Mouse (Mus musculus): Measurements from ENCODE around the gene Fgfr2. TPM values are rescaled to one million over a fixed set of nuclear protein-coding genes. Genes with fewer than 3 reads are reported as not detected.

The Fgfr2 gene
- polyA plus RNA-seq, 1 experiment from 2014 or later = 20.3 TPM

GRCm38 (mm10) chr7:130862501-130862900 lies 2260.6 kb downstream of the Fgfr2 start:
- Histone ChIP-seq H3K4me3 (ENCODE audit: low read length) (no peak overlapping the region), H3K27ac (ENCODE audit: low read length) (no peak overlapping the region), H3K27me3 (ENCODE audit: control insufficient read depth, insufficient read depth, low read length) (no peaks in the 10 kb centered on the region), H3K9ac (ENCODE audit: low read length) (no peak overlapping the region), H3K4me2 (ENCODE audit: low read depth, low read length) (no peak overlapping the region), H3K36me3 (ENCODE audit: control insufficient read depth, insufficient read depth) (no peaks in the 10 kb centered on the region), H3K9me3 (replicated peaks; ENCODE audit: control insufficient read depth, low read length) (no peaks in the 10 kb centered on the region), H3K4me1 (ENCODE audit: control insufficient read depth, insufficient read depth, low read length) (peaks cover 21% of the 10 kb centered on the region)
- ATAC-seq (replicated peaks; ENCODE audit: extremely low read depth, insufficient read depth, low FRiP score) = no peak
- WGBS = 60% methylated on average over 1 of the region's 1 CpGs

GRCm38 (mm10) chr7:130860721-130861142 lies 2262.4 kb downstream of the Fgfr2 start:
- no peak overlapping the region for H3K4me2 ChIP-seq (ENCODE audit: low read depth, low read length)
- peak overlapping the region; percentile 23; the same call in 1 of the 2 replicates for H3K27ac ChIP-seq (ENCODE audit: low read length)
- ATAC-seq (replicated peaks; ENCODE audit: extremely low read depth, insufficient read depth, low FRiP score) = no peak
- no peaks in the 10 kb centered on the region for H3K36me3 ChIP-seq (ENCODE audit: control insufficient read depth, insufficient read depth)
- peaks cover 17% of the 10 kb centered on the region for H3K4me1 ChIP-seq (ENCODE audit: control insufficient read depth, insufficient read depth, low read length)
- H3K9me3 ChIP-seq (replicated peaks; ENCODE audit: control insufficient read depth, low read length) = no peaks in the 10 kb centered on the region
- no peak overlapping the region for H3K4me3 ChIP-seq (ENCODE audit: low read length)
- WGBS = 43% methylated on average over 11 of the region's 11 CpGs
- no peaks in the 10 kb centered on the region for H3K27me3 ChIP-seq (ENCODE audit: control insufficient read depth, insufficient read depth, low read length)
- H3K9ac ChIP-seq (ENCODE audit: low read length) = no peak overlapping the region

- Histone ChIP-seq H3K9me3 (replicated peaks; ENCODE audit: control insufficient read depth, low read length) (no peaks in the 10 kb centered on the region), H3K9ac (ENCODE audit: low read length) (no peak overlapping the region), H3K4me3 (ENCODE audit: low read length) (no peak overlapping the region), H3K36me3 (ENCODE audit: control insufficient read depth, insufficient read depth) (no peaks in the 10 kb centered on the region), H3K27ac (ENCODE audit: low read length) (no peak overlapping the region), H3K4me1 (ENCODE audit: control insufficient read depth, insufficient read depth, low read length) (peaks cover 13% of the 10 kb centered on the region), H3K4me2 (ENCODE audit: low read depth, low read length) (no peak overlapping the region), H3K27me3 (ENCODE audit: control insufficient read depth, insufficient read depth, low read length) (no peaks in the 10 kb centered on the region)
- 58% methylated on average over 4 of the region's 5 CpGs for WGBS
- no peak for ATAC-seq (replicated peaks; ENCODE audit: extremely low read depth, insufficient read depth, low FRiP score)
These were observed 2263.2 kb downstream of the Fgfr2 start for GRCm38 (mm10) chr7:130859926-130860325.

- Histone ChIP-seq H3K4me1 (ENCODE audit: control insufficient read depth, insufficient read depth, low read length) (peaks cover 15% of the 10 kb centered on the region; the same call in 1 of the 2 replicates), H3K4me3 (ENCODE audit: low read length) (no peak overlapping the region), H3K4me2 (ENCODE audit: low read depth, low read length) (no peak overlapping the region), H3K9me3 (replicated peaks; ENCODE audit: control insufficient read depth, low read length) (no peaks in the 10 kb centered on the region), H3K27ac (ENCODE audit: low read length) (no peak overlapping the region), H3K27me3 (ENCODE audit: control insufficient read depth, insufficient read depth, low read length) (no peaks in the 10 kb centered on the region), H3K36me3 (ENCODE audit: control insufficient read depth, insufficient read depth) (no peaks in the 10 kb centered on the region), H3K9ac (ENCODE audit: low read length) (no peak overlapping the region)
- no peak for ATAC-seq (replicated peaks; ENCODE audit: extremely low read depth, insufficient read depth, low FRiP score)
- WGBS = 67% methylated on average over 6 of the region's 6 CpGs
These were observed 2265.2 kb downstream of the Fgfr2 start for GRCm38 (mm10) chr7:130857973-130858372.

- no peaks in the 10 kb centered on the region for H3K36me3 ChIP-seq (ENCODE audit: control insufficient read depth, insufficient read depth)
- H3K9me3 ChIP-seq (replicated peaks; ENCODE audit: control insufficient read depth, low read length) = no peaks in the 10 kb centered on the region
- no peak overlapping the region for H3K27ac ChIP-seq (ENCODE audit: low read length)
- no peak for ATAC-seq (replicated peaks; ENCODE audit: extremely low read depth, insufficient read depth, low FRiP score)
- no peak overlapping the region for H3K4me3 ChIP-seq (ENCODE audit: low read length)
- H3K27me3 ChIP-seq (ENCODE audit: control insufficient read depth, insufficient read depth, low read length) = no peaks in the 10 kb centered on the region
- WGBS = 47% methylated on average over 3 of the region's 3 CpGs
- H3K9ac ChIP-seq (ENCODE audit: low read length) = no peak overlapping the region
- no peak overlapping the region for H3K4me2 ChIP-seq (ENCODE audit: low read depth, low read length)
- H3K4me1 ChIP-seq (ENCODE audit: control insufficient read depth, insufficient read depth, low read length) = peaks cover 17% of the 10 kb centered on the region
These were observed 2267.5 kb downstream of the Fgfr2 start for GRCm38 (mm10) chr7:130855681-130856080.

GRCm38 (mm10) chr7:130854684-130855292 lies 2268.4 kb downstream of the Fgfr2 start:
- 74% methylated on average over 4 of the region's 4 CpGs for WGBS
- Histone ChIP-seq H3K27ac (ENCODE audit: low read length) (no peak overlapping the region), H3K4me2 (ENCODE audit: low read depth, low read length) (no peak overlapping the region)

GRCm38 (mm10) chr7:130847164-130847718 lies 2275.9 kb downstream of the Fgfr2 start:
- H3K4me1 ChIP-seq (ENCODE audit: control insufficient read depth, insufficient read depth, low read length) = no peaks in the 10 kb centered on the region
- no peaks in the 10 kb centered on the region for H3K36me3 ChIP-seq (ENCODE audit: control insufficient read depth, insufficient read depth)
- H3K4me2 ChIP-seq (ENCODE audit: low read depth, low read length) = no peak overlapping the region
- H3K9ac ChIP-seq (ENCODE audit: low read length) = no peak overlapping the region
- ATAC-seq (replicated peaks; ENCODE audit: extremely low read depth, insufficient read depth, low FRiP score) = no peak
- no peak overlapping the region for H3K27ac ChIP-seq (ENCODE audit: low read length)
- no peak overlapping the region for H3K4me3 ChIP-seq (ENCODE audit: low read length)
- 77% methylated on average over 17 of the region's 17 CpGs for WGBS
- no peaks in the 10 kb centered on the region for H3K27me3 ChIP-seq (ENCODE audit: control insufficient read depth, insufficient read depth, low read length)
- H3K9me3 ChIP-seq (replicated peaks; ENCODE audit: control insufficient read depth, low read length) = no peaks in the 10 kb centered on the region

More at GRCm38 (mm10) chr7:130854684-130855292, 2268.4 kb downstream of the Fgfr2 start:
- no peak overlapping the region for H3K9ac ChIP-seq (ENCODE audit: low read length)
- no peaks in the 10 kb centered on the region for H3K36me3 ChIP-seq (ENCODE audit: control insufficient read depth, insufficient read depth)
- no peak for ATAC-seq (replicated peaks; ENCODE audit: extremely low read depth, insufficient read depth, low FRiP score)
- H3K27me3 ChIP-seq (ENCODE audit: control insufficient read depth, insufficient read depth, low read length) = no peaks in the 10 kb centered on the region
- H3K9me3 ChIP-seq (replicated peaks; ENCODE audit: control insufficient read depth, low read length) = no peaks in the 10 kb centered on the region
- no peak overlapping the region for H3K4me3 ChIP-seq (ENCODE audit: low read length)
- peaks cover 14% of the 10 kb centered on the region for H3K4me1 ChIP-seq (ENCODE audit: control insufficient read depth, insufficient read depth, low read length)

GRCm38 (mm10) chr7:130839380-130840100 lies 2283.6 kb downstream of the Fgfr2 start:
- peaks cover 23% of the 10 kb centered on the region for H3K4me1 ChIP-seq (ENCODE audit: control insufficient read depth, insufficient read depth, low read length)
- whole genome bisulfite sequencing = 88% methylated on average over 12 of the region's 12 CpGs
- ATAC-seq (replicated peaks; ENCODE audit: extremely low read depth, insufficient read depth, low FRiP score) = no peak
- no peak overlapping the region for H3K9ac ChIP-seq (ENCODE audit: low read length)
- no peak overlapping the region for H3K27ac ChIP-seq (ENCODE audit: low read length)
- H3K36me3 ChIP-seq (ENCODE audit: control insufficient read depth, insufficient read depth) = no peaks in the 10 kb centered on the region
- no peak overlapping the region for H3K4me2 ChIP-seq (ENCODE audit: low read depth, low read length)
- H3K4me3 ChIP-seq (ENCODE audit: low read length) = no peak overlapping the region
- no peaks in the 10 kb centered on the region for H3K9me3 ChIP-seq (replicated peaks; ENCODE audit: control insufficient read depth, low read length)
- no peaks in the 10 kb centered on the region for H3K27me3 ChIP-seq (ENCODE audit: control insufficient read depth, insufficient read depth, low read length)

- Histone ChIP-seq H3K27me3 (ENCODE audit: control insufficient read depth, insufficient read depth, low read length) (no peaks in the 10 kb centered on the region), H3K4me3 (ENCODE audit: low read length) (no peak overlapping the region), H3K4me2 (ENCODE audit: low read depth, low read length) (no peak overlapping the region), H3K36me3 (ENCODE audit: control insufficient read depth, insufficient read depth) (no peaks in the 10 kb centered on the region), H3K9ac (ENCODE audit: low read length) (no peak overlapping the region), H3K4me1 (ENCODE audit: control insufficient read depth, insufficient read depth, low read length) (peaks cover 24% of the 10 kb centered on the region), H3K27ac (ENCODE audit: low read length) (no peak overlapping the region), H3K9me3 (replicated peaks; ENCODE audit: control insufficient read depth, low read length) (no peaks in the 10 kb centered on the region)
- WGBS = 69% methylated on average over 3 of the region's 3 CpGs
- ATAC-seq (replicated peaks; ENCODE audit: extremely low read depth, insufficient read depth, low FRiP score) = no peak
These were observed 2284.5 kb downstream of the Fgfr2 start for GRCm38 (mm10) chr7:130838658-130839025.
